Mouse (Mus musculus) layer of hippocampus, postnatal 25 days (tissue): ENCODE data around the gene Timm8a2. TPM values are rescaled to one million over a fixed set of nuclear protein-coding genes. Genes with fewer than 3 reads are reported as not detected.
A peak's percentile ranks its signal among the peaks of the same experiment; 100 is the strongest.

Source experiments
- DNase-seq, 2 experiments: peaks; one replicate each; pipeline ENCODE4 v3.0.0; 2022; ENCODE audit warnings: mixed read lengths in 2 of 2, low spot score in 1 of 2; ENCODE audit errors: extremely low spot score in 1 of 2
- total RNA-seq, 2 experiments: library from RNA; stranded (reverse); gene quantifications; 2 replicates each; pipeline ENCODE4 v1.2.3; 2021

Timm8a2 gene
- total RNA-seq = under 1 TPM in 1 of 2 experiments, not detected in 1; 0.56 TPM

- DNase-seq = no peak
Measured at GRCm38 (mm10) chr14:122034451-122034850, at the start of gene Timm8a2. Gene Timm8a2 (plus strand): TSS chr14:122034674.

- DNase-seq = no peak
Measured at GRCm38 (mm10) chr14:121985477-121985876, 49.0 kb upstream of the Timm8a2 start.

- no peak for DNase-seq
Measured at GRCm38 (mm10) chr14:121986028-121986427, 48.4 kb upstream of the Timm8a2 start.

DNA sequence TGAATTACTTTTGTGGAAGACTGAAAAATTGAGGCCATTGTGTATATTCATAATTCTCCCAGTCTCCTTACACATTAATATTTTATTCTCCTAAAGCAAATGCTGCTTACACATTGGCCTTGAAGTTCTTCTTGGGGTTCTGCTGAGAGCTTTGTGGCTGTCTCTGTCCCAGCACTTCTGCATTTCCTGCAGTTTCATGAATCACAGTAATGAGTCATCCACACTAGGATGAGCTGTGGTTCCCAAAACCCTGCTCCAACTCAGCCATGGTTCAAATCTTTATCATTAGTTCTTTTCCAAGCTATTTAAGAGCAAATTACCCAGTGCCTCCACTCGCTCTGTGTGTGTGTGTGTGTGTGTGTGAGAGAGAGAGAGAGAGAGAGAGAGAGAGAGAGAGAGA is 47.2 kb upstream of the Timm8a2 start:
- DNase-seq = no peak

GRCm38 (mm10) chr14:121987691-121988090 is 46.8 kb upstream of the Timm8a2 start:
- no peak for DNase-seq

GRCm38 (mm10) chr14:121989331-121989730 is 45.1 kb upstream of the Timm8a2 start:
- DNase-seq = no peak

GRCm38 (mm10) chr14:121989869-121990268 is 44.6 kb upstream of the Timm8a2 start:
- no peak for DNase-seq

DNA sequence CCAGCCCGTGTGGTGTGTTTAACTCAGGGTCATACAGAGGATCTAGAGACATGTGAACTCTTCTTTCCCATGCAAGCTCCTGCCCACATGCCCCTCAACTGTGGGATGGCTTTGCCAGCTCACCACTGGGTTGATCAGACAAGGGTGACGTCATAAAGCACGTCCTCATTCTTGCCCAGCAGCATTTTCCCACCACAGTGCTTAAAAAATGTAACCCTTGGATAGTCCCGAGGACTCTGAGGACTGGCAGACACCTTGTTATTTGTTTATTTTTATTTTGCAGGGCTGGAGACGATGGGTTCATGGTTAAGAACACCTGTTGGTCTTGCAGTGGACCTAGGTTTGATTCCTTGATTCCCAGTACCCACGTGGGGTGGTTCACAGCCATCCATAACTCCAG is 43.6 kb upstream of the Timm8a2 start:
- DNase-seq = no peak

- no peak for DNase-seq
Measured at GRCm38 (mm10) chr14:121991921-121992320, 42.6 kb upstream of the Timm8a2 start.

- DNase-seq = no peak
Measured at GRCm38 (mm10) chr14:121992395-121993280, 41.8 kb upstream of the Timm8a2 start.

- DNase-seq = no peak
Measured at GRCm38 (mm10) chr14:121993616-121994015, 40.9 kb upstream of the Timm8a2 start.

GRCm38 (mm10) chr14:121994171-121994700 is 40.2 kb upstream of the Timm8a2 start:
- no peak for DNase-seq

DNA sequence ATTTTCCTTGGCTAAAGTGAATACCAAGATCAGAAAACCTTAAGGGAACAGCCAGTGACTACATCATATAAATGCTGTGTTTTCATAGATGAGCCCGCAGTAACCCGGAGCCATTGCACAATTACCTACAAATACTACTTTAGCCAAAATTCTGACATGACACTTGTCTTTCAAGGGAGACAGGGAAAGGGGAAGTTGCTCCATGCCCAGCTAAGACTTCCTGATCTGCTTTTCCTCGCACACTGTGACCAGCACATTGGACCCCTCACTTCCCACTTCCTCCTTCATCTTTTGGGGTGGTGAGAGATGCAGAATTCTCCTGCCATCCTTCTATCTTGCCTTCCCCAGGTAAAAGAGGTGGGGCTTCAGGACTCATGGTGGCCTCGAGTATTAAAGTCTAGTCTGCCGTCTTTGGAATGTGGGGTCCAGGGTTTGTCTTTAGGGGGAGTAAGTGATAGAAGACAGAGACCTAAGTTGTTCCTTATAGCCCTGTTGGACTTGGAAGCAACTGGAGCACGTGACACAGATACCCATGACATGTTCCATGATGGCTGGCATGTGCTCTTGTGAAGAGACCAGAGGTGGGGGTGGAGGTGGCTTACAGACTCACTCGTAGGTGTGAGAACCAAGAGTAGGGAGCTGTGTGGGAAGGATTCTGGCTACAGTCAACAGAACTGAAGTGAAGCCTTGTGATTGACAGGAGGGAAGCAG is 39.5 kb upstream of the Timm8a2 start:
- DNase-seq = no peak

GRCm38 (mm10) chr14:121995557-121995870 is 39.0 kb upstream of the Timm8a2 start:
- DNase-seq = no peak

DNA sequence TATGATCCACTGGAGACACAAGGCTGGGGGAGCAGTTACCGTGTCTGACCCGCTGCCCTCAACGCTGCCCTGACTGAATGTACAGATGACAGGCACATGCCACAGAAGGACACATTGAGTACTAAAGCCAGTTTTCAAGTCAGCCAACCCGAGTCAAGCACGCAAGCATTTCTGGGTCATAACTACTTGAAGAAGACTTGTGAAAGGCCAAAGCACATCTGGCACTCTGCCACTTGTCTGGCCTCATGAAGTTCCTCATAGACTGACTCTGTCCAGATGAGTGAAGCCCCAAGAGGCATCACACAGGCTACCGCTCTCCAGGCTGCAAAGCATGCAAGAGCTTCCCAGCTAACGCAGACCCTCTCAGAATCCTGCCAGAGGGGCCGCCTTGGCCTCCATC is 37.7 kb upstream of the Timm8a2 start:
- DNase-seq = peak in 1 of 2 experiments; percentile 13

DNA sequence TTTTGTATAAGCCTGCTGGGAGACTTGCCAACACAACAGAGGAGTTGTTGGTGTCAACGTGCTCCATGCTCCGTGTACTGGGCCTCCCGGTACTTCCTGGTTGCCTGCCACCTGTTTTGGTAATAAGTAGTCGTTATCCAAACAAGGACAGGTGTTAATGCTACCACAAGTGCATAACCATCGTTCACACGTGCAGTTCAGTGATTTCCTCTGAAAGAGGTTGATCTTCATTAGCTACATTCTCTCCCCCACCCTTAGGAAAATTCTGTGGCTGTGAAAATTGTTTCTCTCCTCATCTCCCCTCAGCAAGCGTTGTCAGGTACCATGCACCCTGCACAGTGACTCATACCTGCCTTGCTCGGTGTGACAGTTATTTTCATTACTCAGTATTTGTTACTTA is 35.0 kb upstream of the Timm8a2 start:
- DNase-seq = no peak

DNA sequence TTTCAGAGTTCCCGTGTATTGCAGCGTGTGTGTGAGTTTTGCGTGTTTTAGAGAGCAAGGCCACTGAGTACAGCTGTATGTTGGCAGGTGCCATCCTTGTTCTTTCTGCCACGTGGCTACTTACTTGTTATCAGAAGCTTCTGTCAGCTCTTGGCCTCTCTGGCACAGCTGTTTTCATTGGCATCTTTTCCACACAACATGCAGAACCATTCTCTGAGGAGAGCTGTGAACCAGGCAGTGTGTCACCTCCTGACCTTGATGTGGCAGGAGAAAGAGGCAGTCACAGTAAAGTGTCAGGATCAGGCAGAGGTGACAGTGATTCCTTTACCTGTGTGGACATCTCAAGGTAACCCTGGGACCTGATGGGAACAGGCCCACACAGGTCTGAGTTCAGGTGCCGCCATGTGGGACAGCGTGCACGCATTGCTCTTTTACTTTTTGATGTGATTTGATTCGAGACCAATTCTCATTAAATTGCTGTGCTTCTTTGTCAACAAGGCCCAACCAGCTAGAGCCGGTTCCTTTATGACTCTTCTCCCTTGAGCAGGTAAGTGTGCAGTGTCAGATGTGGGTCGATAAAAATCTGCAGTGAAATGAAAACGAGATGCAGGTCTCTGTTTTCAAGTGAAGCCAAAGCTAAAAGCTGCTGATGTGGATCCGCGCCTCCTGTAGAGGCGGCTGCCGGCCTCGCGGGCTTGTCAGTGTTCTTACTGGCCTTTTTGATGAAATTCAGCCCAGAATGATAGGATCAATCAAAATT is 33.9 kb upstream of the Timm8a2 start:
- no peak for DNase-seq

GRCm38 (mm10) chr14:122002224-122002623 is 32.2 kb upstream of the Timm8a2 start:
- DNase-seq = no peak

DNA sequence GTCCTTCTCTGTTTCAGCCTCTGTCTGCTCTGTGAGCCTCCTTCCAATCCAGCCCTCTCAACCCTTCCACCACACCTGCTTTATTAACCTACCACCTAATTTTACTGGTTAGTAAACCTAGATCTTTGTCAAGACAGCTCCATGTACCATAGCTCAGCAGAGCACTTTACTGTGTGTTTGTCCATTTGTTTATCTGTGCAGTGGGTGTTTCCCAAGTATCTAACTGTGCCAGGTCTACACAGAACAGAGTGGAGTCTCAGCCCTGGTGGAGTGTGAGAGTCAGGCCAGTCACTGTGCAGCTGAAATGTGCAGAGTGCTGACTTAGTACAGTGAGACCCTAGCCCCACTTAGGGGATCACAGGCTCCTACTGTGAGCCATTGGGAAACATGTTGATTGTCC is 30.7 kb upstream of the Timm8a2 start:
- no peak for DNase-seq

DNA sequence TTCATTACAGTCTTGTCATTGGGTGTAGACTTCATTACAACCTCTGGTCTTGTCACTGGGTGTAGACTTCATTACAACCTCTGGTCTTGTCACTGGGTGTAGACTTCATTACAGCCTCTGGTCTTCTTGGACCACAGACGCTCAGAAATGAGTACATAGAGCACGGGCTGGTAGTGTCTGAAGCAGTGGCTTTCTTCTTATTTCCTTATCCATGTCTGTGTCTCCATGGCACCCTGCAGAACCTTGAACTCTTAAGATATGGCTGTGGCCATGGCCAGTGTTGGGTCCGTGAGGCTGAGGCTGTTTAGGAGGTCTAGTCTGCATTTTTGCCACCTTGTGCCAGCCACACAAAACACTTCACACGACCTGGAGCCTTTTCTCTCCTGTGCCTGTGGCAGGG is 26.2 kb upstream of the Timm8a2 start:
- DNase-seq = no peak

GRCm38 (mm10) chr14:122009502-122009901 is 25.0 kb upstream of the Timm8a2 start:
- DNase-seq = no peak
